Mouse (Mus musculus) layer of hippocampus, adult 18-20 months (tissue): ENCODE data around the gene Rasa3. TPM values are rescaled to one million over a fixed set of nuclear protein-coding genes. Genes with fewer than 3 reads are reported as not detected.

Experiments used
- DNase-seq, 2 experiments: peaks; one replicate each; pipeline ENCODE4 v3.0.0; 2022; ENCODE audit warnings: low spot score in 2 of 2
- total RNA-seq, 2 experiments: library from RNA; stranded (reverse); gene quantifications; 2 replicates each; pipeline ENCODE4 v1.2.3; 2021

Rasa3 gene
- total RNA-seq, 2 experiments from 2014 or later, result 65.7 to 67.1 TPM

DNA sequence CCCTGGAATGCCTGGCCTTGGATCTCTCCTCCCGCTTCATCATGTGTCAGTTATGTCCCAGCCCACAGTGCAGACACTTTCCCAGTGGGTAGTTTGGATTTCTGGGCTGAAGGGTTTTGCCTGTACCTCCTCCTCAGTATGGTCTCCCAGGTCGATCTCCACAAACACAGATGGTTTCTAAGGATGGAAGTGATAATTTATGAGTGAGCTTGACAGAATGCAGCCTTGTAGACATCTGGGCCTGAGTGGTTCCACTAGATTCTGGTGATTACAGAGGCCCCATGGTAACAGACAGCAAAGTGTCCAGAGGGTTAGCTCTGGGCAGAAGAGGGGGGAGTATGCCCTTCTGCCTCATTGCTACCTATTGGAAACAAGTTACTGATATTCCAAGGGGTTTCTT is 119.9 kb downstream of the Rasa3 start:
- DNase-seq, result no peak

DNA sequence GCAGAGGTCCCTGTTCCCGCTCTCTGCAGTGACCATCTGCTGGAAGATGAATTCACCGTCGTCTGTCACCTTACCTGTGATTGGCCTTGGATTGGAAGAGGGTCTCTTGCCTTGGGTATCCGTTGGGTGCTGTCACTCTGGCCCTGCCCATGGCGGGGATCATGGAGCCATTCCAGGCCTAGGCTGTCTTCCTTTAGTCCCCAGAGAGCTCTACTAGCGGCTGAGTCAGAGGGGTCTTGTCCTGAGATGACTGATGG is 125.9 kb downstream of the Rasa3 start:
- DNase-seq, result no peak

DNA sequence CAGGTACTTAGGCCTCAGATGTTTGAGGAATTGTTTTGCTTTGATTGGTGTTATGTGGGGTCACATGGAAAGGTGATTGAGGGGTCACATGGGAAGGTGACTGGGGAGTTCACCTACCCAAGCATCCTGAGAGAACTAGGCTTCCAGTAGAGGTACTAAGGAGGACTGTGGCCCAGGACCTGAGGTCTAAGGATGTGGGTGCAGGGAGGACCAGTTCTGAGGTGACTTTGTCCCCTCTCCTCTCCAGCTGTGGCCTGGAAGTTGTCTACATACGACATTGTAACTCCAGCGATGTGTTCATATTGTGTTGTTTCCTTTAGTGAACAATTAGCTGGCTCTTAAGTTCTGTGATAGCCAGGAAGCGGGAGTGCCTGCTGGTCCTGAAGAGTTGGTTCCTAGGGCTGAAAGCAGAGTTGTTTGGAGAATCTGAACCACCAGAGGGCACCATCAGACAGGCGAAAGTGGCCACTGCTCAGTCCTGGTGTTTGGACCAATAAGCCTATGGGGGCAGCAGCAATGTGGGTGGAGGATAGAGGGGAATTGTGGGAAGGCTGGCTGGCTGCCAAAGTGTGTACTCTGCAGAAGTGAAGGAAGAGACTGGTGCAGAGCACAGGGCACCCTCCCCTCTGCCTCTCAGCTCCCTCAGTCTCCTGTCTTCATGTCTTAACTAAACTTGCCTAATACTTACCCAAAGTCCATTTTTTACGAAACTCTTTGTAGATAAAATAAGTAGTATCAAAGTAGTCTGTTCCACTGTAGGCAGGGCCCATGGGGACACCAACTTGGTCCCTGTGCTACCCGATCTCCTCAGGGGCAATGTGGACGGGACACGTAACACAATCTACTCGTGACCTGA is 126.5 kb downstream of the Rasa3 start:
- peak; percentile 92 to 97 for DNase-seq

DNA sequence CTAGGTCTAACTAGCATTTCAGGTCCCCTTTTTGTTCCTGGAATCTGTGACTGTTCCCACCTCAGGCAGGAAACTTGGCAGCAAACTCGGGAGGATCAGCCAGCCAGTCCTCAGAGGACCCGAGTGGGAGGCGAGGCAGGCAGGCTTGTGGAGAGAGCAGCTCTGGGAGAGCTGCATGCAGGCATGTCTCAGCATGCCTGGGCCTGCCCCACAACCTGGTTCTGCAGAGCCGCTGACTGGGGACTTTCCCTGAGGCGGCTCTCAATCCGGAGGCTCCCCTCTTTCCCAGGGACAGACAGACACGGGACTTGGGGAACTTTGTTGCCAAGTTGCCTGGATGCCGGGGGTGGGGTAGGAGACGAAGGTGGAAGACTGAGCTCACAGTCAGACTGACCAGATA is 128.6 kb downstream of the Rasa3 start:
- DNase-seq, result peak in 1 of 2 experiments; percentile 44

DNA sequence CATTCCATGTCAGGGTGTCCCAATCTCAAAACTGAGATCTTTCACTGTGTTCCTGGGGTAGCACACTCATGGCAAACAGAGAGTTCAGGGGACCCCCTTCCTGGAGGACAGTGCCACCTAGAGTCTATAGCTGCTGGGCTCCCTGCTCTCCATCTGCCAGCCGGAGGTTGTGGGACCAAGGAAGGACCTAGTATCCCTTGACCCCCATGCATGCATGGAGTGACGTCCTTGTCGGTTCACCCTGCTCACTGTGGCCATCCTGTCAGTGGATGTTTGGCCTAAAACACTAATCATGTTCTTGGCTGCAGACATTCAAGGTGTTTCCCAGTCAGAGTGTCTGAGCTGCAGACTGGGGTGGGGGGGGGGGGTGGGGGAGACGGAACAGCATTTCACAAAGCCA is 129.2 kb downstream of the Rasa3 start:
- DNase-seq, result peak in 1 of 2 experiments; percentile 40

DNA sequence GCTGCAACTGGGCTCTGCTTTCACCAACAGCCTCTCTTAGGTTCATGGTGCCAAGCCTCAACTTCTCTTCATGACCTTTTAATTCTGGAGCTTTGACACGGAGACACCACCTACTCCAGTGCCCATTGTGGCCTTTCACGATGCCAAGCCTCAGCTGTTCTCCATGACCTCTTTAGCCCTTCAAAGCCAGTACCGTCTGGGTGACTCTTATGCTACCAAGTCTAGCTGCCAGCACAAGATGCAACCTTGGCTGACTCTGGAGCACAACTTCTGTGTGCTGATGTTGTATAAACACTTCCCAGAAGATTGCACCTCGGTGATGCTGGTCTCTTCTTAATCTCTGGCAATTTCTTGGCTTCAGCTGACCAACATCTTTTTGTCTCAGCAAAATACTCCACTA is 131.0 kb downstream of the Rasa3 start:
- DNase-seq, result no peak

DNA sequence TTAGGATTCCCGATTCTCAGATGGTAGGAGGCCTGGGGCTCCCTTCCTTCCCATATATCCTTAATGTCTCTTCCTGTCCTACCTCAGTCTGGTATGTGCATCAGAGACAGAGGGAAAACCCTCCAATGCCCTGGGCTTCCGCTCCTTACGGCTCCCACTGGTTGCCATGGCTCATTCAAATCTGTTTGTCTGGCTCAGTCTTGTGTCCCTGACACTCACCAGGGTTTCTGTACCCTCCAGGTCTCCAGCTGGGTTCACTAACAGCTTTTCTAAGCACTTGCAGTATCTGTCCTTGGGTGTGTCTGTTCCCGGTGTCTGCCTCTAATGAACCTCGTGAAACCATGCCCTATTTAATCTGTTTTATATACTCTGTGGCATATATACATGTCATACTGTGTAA is 135.9 kb downstream of the Rasa3 start:
- DNase-seq, result no peak

DNA sequence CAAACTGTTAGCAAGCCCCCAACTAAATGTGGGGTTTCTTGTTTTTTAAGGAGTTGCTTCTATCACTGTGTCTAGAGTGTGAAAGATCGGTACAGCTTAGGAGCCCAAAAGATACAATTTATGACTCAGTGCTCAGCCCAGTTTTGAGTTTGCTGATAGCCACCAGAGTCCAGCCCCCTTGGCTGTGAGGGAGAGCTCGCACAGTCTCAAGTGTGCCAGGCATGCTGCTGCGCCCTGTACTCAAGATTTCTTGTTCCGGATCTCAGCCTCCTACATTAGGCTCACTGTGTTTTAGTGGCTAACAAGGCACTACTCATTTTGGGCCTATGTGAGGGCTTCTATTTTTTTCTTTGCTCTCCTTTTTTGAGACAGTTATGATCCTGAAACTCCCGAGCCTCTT is 137.3 kb downstream of the Rasa3 start:
- DNase-seq, result no peak

DNA sequence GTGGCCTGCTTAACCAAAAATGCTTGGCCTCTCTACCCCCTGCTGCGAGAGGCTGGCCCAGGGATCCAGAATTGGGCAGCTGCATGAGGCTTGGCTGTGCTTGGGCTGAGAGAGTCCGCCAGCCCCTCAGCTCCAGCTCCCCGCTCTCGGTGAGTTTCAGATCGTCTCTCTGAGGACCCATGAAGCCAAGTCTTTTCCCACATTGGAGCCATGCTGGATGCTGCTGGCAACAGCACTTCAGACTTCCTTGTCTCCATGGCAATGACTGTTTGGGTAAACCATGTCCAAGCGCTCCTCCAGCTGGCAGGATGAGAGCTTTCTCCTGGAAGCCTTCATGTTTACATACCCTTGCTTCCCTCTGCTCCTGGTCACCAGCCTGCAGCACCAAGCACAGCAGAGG is 138.6 kb downstream of the Rasa3 start:
- DNase-seq, result peak; percentile 44 to 76

DNA sequence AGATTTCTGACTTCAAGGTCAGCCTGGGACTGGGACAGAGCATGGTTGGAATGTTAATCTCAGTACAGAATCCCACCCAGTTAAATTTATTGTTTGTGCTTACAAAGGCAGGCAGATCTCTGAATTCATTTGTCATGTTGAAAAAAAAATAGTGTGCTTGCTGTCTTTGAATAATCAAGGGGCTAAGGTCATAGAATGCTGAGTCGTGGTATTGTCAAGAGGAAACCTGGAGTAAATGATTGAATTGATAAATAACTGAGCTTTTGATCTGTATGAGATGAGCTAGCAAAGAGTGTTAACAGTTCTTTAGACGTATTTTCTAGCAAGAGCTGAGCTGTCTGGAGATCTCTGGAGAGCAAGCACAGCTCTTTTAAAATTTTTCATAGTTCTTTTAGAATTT is 140.3 kb downstream of the Rasa3 start:
- no peak for DNase-seq

DNA sequence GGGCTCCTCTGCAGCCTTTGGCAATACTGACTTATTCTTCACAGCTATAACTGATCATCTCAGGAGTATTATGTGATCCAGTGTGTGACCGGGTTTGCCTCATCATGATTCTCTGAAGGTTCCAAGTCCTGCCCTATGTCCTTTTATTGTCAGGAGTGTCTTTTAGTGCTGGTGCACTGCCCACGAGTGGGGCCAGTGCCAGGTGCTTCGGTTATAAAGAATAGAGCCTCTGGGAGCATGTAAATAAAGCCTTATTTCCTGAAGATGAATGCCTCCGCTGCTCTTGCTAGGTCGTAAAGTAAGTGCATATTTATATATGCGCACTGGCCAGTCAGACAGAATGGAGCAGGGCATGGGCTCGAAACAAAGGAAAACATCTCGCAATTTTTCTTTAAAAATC is 144.3 kb downstream of the Rasa3 start:
- DNase-seq, result no peak

DNA sequence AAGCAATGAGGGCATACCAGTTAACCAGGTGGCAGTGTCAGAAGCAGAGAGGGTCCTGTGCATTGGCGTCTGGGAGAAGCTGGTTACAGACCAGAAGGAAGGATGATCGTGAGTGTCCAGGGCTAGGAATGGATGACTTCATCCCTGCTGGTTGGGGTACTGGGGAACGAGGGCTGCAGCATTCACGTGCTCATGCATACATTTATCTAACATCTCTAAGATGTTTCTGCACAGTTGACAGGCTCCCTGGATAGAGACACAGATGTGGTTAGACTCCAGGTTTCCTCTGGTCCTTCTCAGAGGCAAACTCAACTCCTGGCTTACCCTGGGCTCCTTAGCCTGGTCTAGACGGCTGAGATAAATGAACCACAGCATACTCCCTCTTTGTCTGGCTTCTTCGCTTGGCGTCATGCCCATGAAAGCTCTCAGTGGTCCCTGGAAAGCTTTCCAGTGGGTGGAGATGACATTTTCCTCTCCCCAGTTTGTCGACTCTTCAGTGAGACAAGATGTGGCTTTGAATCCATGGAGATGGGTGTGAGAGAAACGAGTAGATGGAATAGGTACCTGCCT is 145.7 kb downstream of the Rasa3 start:
- DNase-seq, result no peak

DNA sequence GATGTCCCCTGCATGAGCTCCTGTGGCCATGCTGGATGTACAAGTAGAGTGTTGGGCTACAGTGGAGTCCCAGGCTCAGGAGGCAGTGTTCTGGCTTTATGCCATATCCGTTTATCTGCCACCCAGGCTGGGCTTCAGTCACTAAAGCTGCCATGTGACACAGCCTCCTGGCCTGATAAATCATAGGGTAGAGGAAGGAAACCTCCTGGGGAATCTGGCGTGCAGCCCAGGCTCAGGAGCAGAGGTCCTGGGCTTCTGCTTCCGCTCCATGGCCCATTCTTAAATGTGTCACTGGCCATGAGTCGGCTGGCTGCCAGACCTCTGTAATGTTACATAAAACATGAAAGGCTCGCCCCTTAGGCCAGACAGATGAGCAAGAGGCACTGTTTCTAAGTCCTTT is 146.5 kb downstream of the Rasa3 start:
- DNase-seq, result peak in 1 of 2 experiments; percentile 39

DNA sequence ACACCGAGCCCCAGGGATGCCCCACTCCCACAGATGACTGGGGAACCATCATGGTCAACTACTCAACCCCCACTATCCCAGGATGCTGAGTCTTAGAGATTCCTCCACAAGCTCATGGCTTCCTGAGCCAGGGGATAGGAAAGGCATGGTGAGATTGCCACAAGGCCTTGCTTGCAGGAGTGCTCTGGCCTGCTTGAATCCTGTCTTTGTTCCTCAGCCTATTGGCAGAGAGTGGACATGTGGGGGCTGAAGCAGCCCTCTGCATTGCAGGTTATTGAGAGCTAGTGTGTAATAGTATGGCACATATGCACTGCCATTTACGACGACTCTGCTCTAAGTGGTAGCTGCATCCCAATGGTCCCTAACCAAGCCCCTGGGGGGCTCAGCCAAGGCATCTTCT is 147.0 kb downstream of the Rasa3 start:
- no peak for DNase-seq

DNA sequence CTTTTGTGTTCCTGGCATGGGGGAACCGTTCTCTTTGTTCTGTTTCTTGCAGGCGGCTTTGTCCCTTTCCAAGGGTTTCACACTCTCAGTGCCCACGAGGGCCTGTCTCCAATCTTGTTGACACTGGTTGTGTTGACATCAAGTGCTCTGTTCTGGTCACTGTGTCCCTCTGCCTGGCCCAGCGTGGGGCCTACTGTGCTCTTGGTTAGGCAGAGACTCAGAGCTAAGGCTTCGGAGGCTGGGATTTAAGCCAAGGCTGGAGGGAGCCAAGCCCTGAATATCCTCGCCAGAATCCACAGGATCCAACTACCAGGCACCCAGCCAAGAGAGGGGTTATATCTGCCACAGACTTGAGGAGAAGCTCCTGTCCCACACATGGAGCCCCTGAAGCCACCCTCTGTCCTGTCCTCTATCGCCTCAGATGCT is 147.5 kb downstream of the Rasa3 start:
- peak in 1 of 2 experiments; percentile 67 for DNase-seq

DNA sequence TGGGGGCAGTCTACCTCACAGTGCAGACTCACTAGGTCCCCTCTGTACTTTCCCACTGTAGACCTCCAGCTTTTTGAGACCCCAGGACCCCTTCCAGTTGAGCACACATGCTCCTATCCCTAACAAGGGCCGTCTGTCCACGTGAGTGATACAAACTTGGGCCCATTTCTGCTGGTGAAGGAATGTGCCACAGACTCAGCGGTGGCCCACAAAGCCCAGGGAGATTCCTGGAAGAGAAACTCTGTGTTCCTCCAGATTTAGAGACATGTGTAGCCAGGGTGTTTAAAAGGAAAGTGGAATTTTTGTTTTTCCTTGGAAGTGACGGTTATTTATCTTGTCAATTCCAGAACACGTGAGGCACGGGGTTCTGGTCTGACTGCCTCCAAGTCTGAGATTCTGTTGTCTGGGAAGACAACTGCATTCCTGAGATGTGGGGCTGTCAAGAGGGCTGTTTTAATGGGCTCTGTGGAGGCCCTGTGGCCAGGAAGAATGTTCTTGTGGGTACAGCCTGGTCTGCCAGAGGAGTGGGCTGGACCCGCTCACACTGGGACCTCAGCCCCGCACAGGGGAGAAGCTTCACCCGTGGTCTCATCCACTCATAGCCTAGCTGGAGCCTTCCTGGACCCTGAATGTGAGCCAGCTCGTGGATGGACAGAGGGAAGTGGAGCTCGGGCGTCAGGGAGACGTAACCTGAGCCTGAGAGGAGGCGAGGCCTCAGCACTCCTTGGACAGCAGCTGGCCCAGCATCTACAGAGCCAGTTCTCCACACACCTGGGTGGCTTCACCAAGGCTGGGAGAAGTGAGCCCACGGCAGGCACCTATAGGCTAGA is 148.2 kb downstream of the Rasa3 start:
- no peak for DNase-seq

DNA sequence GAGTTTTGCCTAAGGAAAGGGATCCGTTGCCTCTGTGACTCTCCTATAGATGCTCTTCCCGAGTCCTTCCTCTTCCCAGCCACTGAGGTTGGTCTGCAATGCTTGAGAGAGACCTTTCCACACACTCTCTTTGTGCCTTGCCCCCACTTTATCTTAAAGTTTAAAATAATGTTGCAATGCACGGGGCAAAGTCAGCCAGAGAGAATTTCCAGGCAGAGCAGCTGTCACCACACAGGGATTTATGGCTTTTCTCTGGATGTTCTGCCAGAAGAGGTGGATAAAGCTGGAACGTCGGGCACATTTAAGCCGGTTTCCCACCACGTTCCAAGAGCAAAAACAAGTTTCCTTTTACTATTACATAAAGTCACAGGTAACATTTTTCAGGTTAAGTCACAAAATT is 156.0 kb downstream of the Rasa3 start:
- DNase-seq, result no peak

DNA sequence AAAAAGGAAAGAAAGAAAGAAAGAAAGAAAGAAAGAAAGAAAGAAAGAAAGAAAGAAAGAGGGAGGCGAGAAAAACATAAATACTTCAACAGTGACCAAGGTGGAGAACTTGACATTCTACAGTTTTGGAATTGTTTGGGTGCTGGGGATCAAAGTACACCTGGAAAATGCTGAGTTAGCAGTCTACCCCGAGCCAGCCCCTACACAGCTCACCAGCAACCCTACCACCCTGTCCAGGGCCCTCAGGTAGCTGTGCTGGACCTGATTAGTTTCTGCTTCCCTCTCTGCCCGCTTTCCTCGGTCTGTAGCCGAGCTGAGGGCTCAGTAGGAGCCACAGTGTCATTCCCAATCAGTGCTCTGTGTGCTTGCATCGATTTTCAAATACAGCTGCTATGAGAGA is 157.1 kb downstream of the Rasa3 start:
- DNase-seq, result no peak

DNA sequence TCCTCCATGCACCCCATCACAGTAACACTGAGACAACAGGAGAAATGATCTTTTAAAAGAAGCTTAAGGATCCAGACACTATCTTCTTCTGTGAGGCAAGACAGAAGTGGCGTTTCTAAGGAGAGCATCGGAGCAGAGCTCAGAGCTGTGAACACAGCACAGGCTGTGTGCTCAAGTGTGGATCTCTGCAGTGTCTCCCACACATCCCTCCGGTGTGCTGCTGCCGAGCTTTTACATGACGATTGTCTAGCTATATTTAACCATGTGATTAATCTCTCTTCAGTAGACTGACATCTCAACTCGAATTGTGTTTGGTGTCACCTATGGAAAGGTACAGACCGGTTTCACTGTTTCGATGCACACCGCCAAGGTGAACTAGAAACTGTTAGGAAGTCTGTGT is 157.9 kb downstream of the Rasa3 start:
- peak; percentile 34 to 51 for DNase-seq

DNA sequence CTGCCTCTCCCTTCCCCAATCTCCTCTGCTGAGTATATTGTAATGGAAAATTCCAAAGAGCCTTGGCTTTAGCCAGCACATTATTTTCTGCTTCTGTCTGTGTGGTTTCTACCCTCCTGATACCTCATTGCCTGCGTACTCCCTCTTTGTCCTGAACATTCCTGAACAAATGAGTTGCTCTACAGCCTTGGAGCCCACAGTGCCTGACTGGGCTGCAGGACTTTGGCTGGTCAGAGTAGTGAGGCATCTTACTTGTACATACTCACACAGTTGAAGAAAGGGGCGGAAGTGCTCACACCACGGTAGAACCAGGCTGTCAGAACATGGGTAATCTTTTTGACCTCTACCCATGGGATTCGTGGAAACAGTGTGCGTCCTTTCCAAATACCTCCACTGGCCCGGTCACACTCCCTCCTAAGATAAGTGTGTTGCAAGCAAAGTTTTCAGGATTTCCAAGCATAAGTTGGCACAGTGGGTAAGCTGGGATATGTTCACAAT is 160.1 kb downstream of the Rasa3 start:
- no peak for DNase-seq
